Mouse (Mus musculus) kidney, adult 2 months (tissue): ENCODE results near the gene Ube2z.

Experiments used
- CTCF ChIP-seq: fragments of 200-500 bp; conservative IDR thresholded peaks from 2 replicates; pipeline ENCODE4 v1.5.1; 2011; ENCODE audit warnings: low read depth, mild to moderate bottlenecking, control low read depth, low read length, moderate library complexity, mixed read lengths; ENCODE audit not compliant: insufficient read depth, insufficient read length
- POLR2A ChIP-seq: fragments of 200-500 bp; IDR thresholded peaks from one replicate; pipeline ENCODE4 v1.6.1; 2011; ENCODE audit warnings: low read depth, low read length, control low read depth

DNA sequence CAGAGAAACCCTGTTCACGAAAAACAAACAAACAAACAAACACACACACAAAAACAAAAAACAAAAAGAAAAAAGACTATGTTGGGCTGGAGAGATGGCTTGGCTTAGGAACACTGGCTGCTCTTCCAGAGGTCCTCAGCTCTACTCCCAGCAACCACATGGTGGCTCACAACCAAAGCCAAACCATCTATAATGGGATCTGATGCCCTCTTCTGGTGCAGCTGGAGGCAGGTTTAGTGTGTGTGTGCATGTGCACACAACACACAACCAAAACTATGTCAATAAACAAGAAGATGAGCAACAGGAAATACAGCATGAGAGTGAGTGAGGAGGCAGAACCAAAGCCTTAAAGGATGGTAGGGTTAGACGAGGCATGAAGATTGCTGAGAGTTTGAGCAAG lies 33.5 kb downstream of the Ube2z start:
- no peak for TF ChIP-seq POLR2A
- TF ChIP-seq CTCF = no peak; the same call in 1 of the 2 replicates
